Mouse (Mus musculus) embryonic facial prominence, embryonic 10.5 days (tissue): ENCODE data around the gene Pde8b. TPM values are rescaled to one million over a fixed set of nuclear protein-coding genes. Genes with fewer than 3 reads are reported as not detected.

ENCODE experiments used
- DNase-seq: peaks from one replicate; pipeline ENCODE4 v3.0.0-alpha.2; 2017; ENCODE audit warnings: low spot score
- H3K27ac ChIP-seq: fragments of 300-500 bp; sonication (generic); replicated peaks from 2 replicates; pipeline ENCODE4 v1.5.1; 2016; ENCODE audit warnings: mild to moderate bottlenecking
- H3K27me3 ChIP-seq: fragments of 300-500 bp; sonication (generic); replicated peaks from 2 replicates; pipeline ENCODE4 v1.6.1; 2016; ENCODE audit warnings: low read depth, mild to moderate bottlenecking; ENCODE audit not compliant: poor library complexity, severe bottlenecking
- H3K36me3 ChIP-seq: fragments of 300-500 bp; sonication (generic); replicated peaks from 2 replicates; pipeline ENCODE4 v1.6.1; 2016; ENCODE audit warnings: mild to moderate bottlenecking, moderate library complexity
- H3K4me1 ChIP-seq: fragments of 300-500 bp; sonication (generic); 2 replicates; pipeline ENCODE4 v1.6.1; 2016
- H3K4me3 ChIP-seq: fragments of 300-500 bp; sonication (generic); 2 replicates; pipeline ENCODE4 v1.5.1; 2016; ENCODE audit warnings: mild to moderate bottlenecking, moderate library complexity
- H3K9me3 ChIP-seq: fragments of 300-500 bp; sonication (generic); 2 replicates; pipeline ENCODE4 v1.6.1; 2016; ENCODE audit warnings: mild to moderate bottlenecking
- whole genome bisulfite sequencing: fragments of 180-500 bp; shearing (Covaris S2); methylation state at CpG from one replicate; pipeline ENCODE4 v1.1.7; 2016; 5-methylcytosine and 5-hydroxymethylcytosine counted together
- polyA plus RNA-seq: library from polyadenylated mRNA; unstranded; fragments of >200 nt; fragmentation: Nextera tagmentation; extraction: Ambion mirVana; gene quantifications from 2 replicates; pipeline ENCODE4 v1.2.1, GENCODE M21; 2016

Pde8b gene
- polyA plus RNA-seq: 1.1 and 1.9 TPM in 2 replicates

GRCm38 (mm10) chr13:95249511-95250456, at the start of gene Pde8b:
Pde8b (minus strand) TSS chr13:95250336.
- Histone ChIP-seq H3K27ac (no peak within 1 kb of the TSS), H3K36me3 (no peaks in the 10 kb centered on the region), H3K4me3 (peak within 1 kb of the TSS; percentile 52), H3K9me3 (no peaks in the 10 kb centered on the region), H3K27me3 (peaks cover 44% of the 10 kb centered on the region), H3K4me1 (peaks cover 10% of the 10 kb centered on the region)
- DNase-seq: peak; percentile 51
- WGBS: 5% methylated on average over 37 of the region's 37 CpGs

- no peaks in the 10 kb centered on the region for H3K36me3 ChIP-seq
- no peaks in the 10 kb centered on the region for H3K9me3 ChIP-seq
- no peaks in the 10 kb centered on the region for H3K27me3 ChIP-seq
- no peak overlapping the region for H3K4me3 ChIP-seq
- H3K4me1 ChIP-seq: peaks cover 9% of the 10 kb centered on the region
- 70% methylated on average over 4 of the region's 4 CpGs for WGBS
- no peak for DNase-seq
- no peak overlapping the region for H3K27ac ChIP-seq
These were observed 41.8 kb upstream of the Pde8b start for GRCm38 (mm10) chr13:95291983-95292382.

- no peak for DNase-seq
- 78% methylated on average over 7 of the region's 7 CpGs for WGBS
These were observed 37.9 kb upstream of the Pde8b start for GRCm38 (mm10) chr13:95288027-95288426.

GRCm38 (mm10) chr13:95286989-95287388, 36.9 kb upstream of the Pde8b start:
- Histone ChIP-seq H3K27me3 (no peaks in the 10 kb centered on the region), H3K36me3 (no peaks in the 10 kb centered on the region), H3K4me3 (no peak overlapping the region), H3K9me3 (no peaks in the 10 kb centered on the region), H3K4me1 (peaks cover 20% of the 10 kb centered on the region), H3K27ac (no peak overlapping the region)
- DNase-seq: peak; percentile 79
- 6% methylated on average over 7 of the region's 7 CpGs for WGBS

More at GRCm38 (mm10) chr13:95288027-95288426, 37.9 kb upstream of the Pde8b start:
- Histone ChIP-seq H3K27me3 (no peaks in the 10 kb centered on the region), H3K9me3 (no peaks in the 10 kb centered on the region), H3K36me3 (no peaks in the 10 kb centered on the region), H3K4me3 (no peak overlapping the region), H3K27ac (no peak overlapping the region), H3K4me1 (peaks cover 9% of the 10 kb centered on the region)

- H3K27ac ChIP-seq: no peak overlapping the region
- H3K4me3 ChIP-seq: no peak overlapping the region
- H3K9me3 ChIP-seq: no peaks in the 10 kb centered on the region
- H3K36me3 ChIP-seq: no peaks in the 10 kb centered on the region
- DNase-seq: peak; percentile 24
- peaks cover 20% of the 10 kb centered on the region for H3K4me1 ChIP-seq
- H3K27me3 ChIP-seq: no peaks in the 10 kb centered on the region
- 29% methylated on average over 6 of the region's 7 CpGs for WGBS
These were observed 31.9 kb upstream of the Pde8b start for GRCm38 (mm10) chr13:95281740-95282673.

GRCm38 (mm10) chr13:95278426-95279025, 28.4 kb upstream of the Pde8b start:
- Histone ChIP-seq H3K4me1 (peaks cover 33% of the 10 kb centered on the region), H3K9me3 (no peaks in the 10 kb centered on the region), H3K4me3 (no peak overlapping the region), H3K36me3 (no peaks in the 10 kb centered on the region), H3K27ac (no peak overlapping the region), H3K27me3 (no peaks in the 10 kb centered on the region)
- WGBS: 93% methylated on average over 4 of the region's 4 CpGs
- no peak for DNase-seq

GRCm38 (mm10) chr13:95264691-95265090, 14.6 kb upstream of the Pde8b start:
- WGBS: 83% methylated on average over 5 of the region's 5 CpGs
- Histone ChIP-seq H3K4me3 (no peak overlapping the region), H3K4me1 (peaks cover 9% of the 10 kb centered on the region; the same call in 1 of the 2 replicates), H3K27ac (no peak overlapping the region), H3K9me3 (no peaks in the 10 kb centered on the region), H3K36me3 (no peaks in the 10 kb centered on the region), H3K27me3 (0 out of 2 replicates have a peak, but pooled peaks cover 3% of the 10 kb centered on the region)
- no peak for DNase-seq

- WGBS: 79% methylated on average over 9 of the region's 9 CpGs
- H3K27me3 ChIP-seq: 0 out of 2 replicates have a peak, but pooled peaks cover 3% of the 10 kb centered on the region
- H3K9me3 ChIP-seq: no peaks in the 10 kb centered on the region
- H3K27ac ChIP-seq: no peak overlapping the region
- no peak overlapping the region for H3K4me3 ChIP-seq
- peaks cover 9% of the 10 kb centered on the region; the same call in 1 of the 2 replicates for H3K4me1 ChIP-seq
- DNase-seq: no peak
- H3K36me3 ChIP-seq: no peaks in the 10 kb centered on the region
These were observed 11.0 kb upstream of the Pde8b start for GRCm38 (mm10) chr13:95260886-95261789.

GRCm38 (mm10) chr13:95260391-95260790, 10.3 kb upstream of the Pde8b start:
- Histone ChIP-seq H3K4me1 (peaks cover 9% of the 10 kb centered on the region; the same call in 1 of the 2 replicates), H3K4me3 (no peak overlapping the region), H3K9me3 (no peaks in the 10 kb centered on the region), H3K27me3 (0 out of 2 replicates have a peak, but pooled peaks cover under 1% of the 10 kb centered on the region), H3K36me3 (no peaks in the 10 kb centered on the region), H3K27ac (no peak overlapping the region)
- DNase-seq: no peak
- WGBS: 55% methylated on average over 1 of the region's 1 CpGs

- 89% methylated on average over 6 of the region's 6 CpGs for WGBS
- H3K4me3 ChIP-seq: no peak overlapping the region
- no peaks in the 10 kb centered on the region for H3K36me3 ChIP-seq
- H3K4me1 ChIP-seq: peaks cover 9% of the 10 kb centered on the region; the same call in 1 of the 2 replicates
- H3K27ac ChIP-seq: no peak overlapping the region
- no peaks in the 10 kb centered on the region for H3K9me3 ChIP-seq
- peaks cover under 1% of the 10 kb centered on the region; the same call in 1 of the 2 replicates for H3K27me3 ChIP-seq
- DNase-seq: no peak
These were observed 6.9 kb upstream of the Pde8b start for GRCm38 (mm10) chr13:95257083-95257482.

- H3K4me3 ChIP-seq: no peak overlapping the region
- no peak for DNase-seq
- 88% methylated on average over 3 of the region's 3 CpGs for WGBS
These were observed 4.9 kb upstream of the Pde8b start for GRCm38 (mm10) chr13:95255083-95255482.

More at GRCm38 (mm10) chr13:95255083-95255482, 4.9 kb upstream of the Pde8b start:
- H3K27ac ChIP-seq: no peak overlapping the region
- peaks cover 20% of the 10 kb centered on the region for H3K27me3 ChIP-seq
- H3K9me3 ChIP-seq: no peaks in the 10 kb centered on the region
- H3K36me3 ChIP-seq: no peaks in the 10 kb centered on the region
- peaks cover 2% of the 10 kb centered on the region for H3K4me1 ChIP-seq
